Mouse (Mus musculus) bone marrow macrophage, adult 2 months (primary cell): ENCODE measurements at regions not wholly inside any gene's neighbourhood (a gene's known extent, or its start where the extent isn't known, plus 50 kb on each side); places are given as distances from the start of the nearest gene placed in this dataset.

Source experiments
- CTCF ChIP-seq: IDR thresholded peaks from 2 replicates; pipeline ENCODE4 v1.5.1; 2012; ENCODE audit warnings: low read depth, mild to moderate bottlenecking, low read length, moderate library complexity
- POLR2A ChIP-seq: IDR thresholded peaks from 2 replicates; pipeline ENCODE4 v1.6.1; 2012; ENCODE audit warnings: mild to moderate bottlenecking, low read depth, low read length, borderline replicate concordance

DNA sequence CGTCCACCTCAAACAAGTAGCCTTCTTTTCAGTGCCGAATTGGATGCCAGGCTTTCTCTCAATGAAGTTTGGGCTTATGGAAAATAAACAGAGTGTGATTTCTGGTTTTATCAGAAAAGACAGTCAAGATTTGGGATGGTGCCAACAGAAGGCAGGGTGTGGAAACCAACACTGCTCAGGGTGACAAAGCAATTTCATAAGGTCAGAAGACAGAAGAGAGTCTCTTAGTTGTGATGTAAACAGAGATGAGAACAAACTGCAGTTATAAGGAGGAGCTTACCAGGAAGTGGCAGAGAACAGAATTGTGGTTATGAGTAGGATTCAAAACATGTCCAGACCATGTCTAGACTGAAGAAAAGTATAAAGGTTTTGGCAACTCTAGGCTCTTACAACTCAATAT lies 714.3 kb upstream of the Arpp21 start:
- no peak for TF ChIP-seq POLR2A
- no peak for TF ChIP-seq CTCF
